Mouse (Mus musculus): ENCODE results near the gene Adat1.

Gene Adat1

GRCm38 (mm10) chr8:111992013-111992702, at the start of gene Adat1:
TSS of gene Adat1 (minus strand) at chr8:111992302.
- DNase-seq (ENCODE audit: low read depth, low spot score): peak; percentile 88

GRCm38 (mm10) chr8:112037521-112037920, 45.4 kb upstream of the Adat1 start:
- no peak for DNase-seq (ENCODE audit: low read depth, low spot score)

GRCm38 (mm10) chr8:112034603-112035002, 42.5 kb upstream of the Adat1 start:
- DNase-seq (ENCODE audit: low read depth, low spot score): peak; percentile 74

GRCm38 (mm10) chr8:112033071-112033470, 41.0 kb upstream of the Adat1 start:
- no peak for DNase-seq (ENCODE audit: low read depth, low spot score)

- no peak for DNase-seq (ENCODE audit: low read depth, low spot score)
Observed at GRCm38 (mm10) chr8:112030663-112031062, 38.6 kb upstream of the Adat1 start.

GRCm38 (mm10) chr8:112029455-112029854, 37.4 kb upstream of the Adat1 start:
- no peak for DNase-seq (ENCODE audit: low read depth, low spot score)

GRCm38 (mm10) chr8:112014936-112015335, 22.8 kb upstream of the Adat1 start, which contains the start of gene Gm6793:
TSS of gene Gm6793 (minus strand) at chr8:112015036.
- DNase-seq (ENCODE audit: low read depth, low spot score): no peak

DNA sequence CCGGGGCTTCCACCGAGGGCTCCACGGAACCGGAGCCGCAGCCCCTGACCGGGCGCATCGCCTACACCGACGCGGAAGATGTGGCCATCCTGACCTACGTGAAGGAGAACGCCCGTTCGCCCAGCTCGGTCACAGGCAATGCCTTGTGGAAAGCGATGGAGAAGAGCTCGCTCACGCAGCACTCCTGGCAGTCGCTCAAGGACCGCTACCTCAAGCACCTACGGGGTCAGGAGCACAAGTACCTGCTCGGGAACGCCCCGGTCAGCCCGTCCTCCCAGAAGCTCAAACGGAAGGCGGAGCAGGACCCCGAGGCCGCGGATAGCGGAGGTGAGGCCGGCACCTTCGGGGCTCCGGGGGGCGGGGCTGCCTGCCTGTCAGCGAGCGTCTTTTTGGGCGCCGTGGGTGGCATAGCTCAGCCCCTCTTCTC, 19.7 kb upstream of the Adat1 start:
- DNase-seq (ENCODE audit: low read depth, low spot score): peak; percentile 82

DNA sequence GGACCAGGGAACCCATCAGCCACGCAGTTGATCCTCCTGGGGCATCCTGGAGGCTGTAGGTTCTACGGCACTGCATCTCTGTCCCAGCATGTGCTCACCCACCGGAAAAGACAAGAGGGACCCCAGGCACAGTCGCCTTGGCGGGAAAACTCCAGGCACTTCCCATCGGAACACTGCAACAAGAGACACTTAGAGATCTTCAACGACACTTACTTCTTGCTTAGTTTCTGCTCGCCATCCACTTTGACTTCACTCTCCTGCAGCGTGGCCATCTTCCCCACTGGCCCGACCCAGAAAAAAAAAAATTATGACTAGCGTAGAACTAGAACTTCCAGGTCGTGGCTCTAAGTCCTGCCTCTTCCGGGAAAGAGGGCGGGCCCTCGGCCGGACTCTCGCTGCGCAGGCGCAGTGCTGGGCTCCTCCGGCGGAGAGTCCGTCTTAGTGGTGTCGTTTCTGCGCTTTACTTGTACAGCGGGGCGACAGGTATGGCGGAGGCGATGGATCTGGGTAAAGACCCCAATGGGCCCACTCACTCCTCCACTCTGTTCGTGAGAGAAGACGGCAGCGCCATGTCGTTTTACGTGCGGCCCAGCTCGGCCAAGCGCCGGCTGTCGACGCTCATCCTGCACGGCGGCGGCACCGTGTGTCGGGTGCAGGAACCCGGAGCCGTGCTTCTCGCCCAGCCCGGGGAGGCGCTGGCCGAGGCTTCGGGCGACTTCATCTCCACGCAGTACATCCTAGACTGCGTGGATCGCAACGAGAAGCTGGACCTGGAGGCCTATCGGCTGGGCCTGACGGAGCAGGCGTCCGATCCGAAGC, 19.1 kb upstream of the Adat1 start, which contains the start of the genes Kars and Terf2ip:
Gene Kars (minus strand): TSS at position 327 of the 819 bp plus-strand sequence.
Gene Terf2ip (plus strand): TSS at position 402 of the 819 bp plus-strand sequence.
- peak; percentile 96 for DNase-seq (ENCODE audit: low read depth, low spot score)

- DNase-seq (ENCODE audit: low read depth, low spot score): peak; percentile 48
Observed at GRCm38 (mm10) chr8:112009558-112009957, 17.5 kb upstream of the Adat1 start.

DNA sequence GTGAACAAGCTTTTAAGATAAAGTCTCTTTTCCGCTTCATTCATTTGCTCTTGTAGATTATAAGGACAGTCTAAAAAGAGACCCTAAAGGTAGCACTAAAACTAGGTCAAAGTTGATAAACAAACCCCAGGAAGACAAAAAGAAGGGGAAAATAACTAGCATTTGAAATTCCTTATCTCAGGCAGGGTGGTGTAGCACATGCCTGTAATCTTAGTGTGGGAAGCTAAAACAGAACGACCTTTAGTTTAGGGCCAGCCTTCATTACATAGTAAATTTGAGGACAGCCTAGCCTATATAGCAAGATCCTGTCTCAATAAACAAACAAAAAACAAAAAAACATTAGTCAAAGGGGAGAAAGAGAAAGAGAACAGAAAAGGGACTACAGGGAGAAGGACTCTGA, 15.6 kb upstream of the Adat1 start:
- DNase-seq (ENCODE audit: low read depth, low spot score): no peak

DNA sequence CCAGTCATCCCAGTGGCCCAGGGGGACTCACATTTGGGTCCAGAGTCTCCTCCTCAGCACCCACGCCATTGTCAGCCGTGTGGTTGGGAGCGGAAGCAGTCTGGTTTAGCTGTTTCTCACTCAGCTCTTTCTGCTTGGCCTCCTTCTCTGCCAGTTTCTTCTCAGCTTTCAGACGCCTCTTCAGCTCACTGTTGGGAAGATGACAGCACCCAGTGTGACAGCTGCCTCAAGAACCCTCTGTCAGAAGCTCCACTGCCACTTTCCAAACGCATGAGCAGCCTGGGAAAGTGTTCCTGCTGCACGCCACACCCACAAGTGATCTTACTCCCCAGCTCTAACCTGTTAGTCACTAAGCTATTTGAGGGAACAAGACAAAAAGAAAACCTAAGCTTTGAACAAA, 13.5 kb upstream of the Adat1 start:
- no peak for DNase-seq (ENCODE audit: low read depth, low spot score)

DNA sequence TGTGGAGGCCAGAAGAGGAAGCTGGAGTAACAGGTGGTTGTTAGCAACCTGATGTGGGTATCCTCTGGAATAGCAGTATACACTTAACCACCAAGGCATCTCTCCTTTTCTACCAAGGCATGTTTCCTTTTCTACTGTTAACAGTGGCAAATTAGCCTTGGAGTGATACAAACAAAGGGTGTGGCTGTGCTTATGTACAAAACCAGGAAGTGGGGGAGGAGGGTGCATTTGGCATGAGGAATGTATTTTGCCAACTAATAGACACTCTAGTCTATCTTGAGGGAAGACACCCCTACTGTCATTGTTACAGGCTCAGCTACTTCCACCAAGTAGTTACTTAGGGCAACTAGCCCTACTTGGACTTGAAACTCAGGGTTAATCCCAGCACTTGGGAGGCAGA, 12.7 kb upstream of the Adat1 start:
- no peak for DNase-seq (ENCODE audit: low read depth, low spot score)

DNA sequence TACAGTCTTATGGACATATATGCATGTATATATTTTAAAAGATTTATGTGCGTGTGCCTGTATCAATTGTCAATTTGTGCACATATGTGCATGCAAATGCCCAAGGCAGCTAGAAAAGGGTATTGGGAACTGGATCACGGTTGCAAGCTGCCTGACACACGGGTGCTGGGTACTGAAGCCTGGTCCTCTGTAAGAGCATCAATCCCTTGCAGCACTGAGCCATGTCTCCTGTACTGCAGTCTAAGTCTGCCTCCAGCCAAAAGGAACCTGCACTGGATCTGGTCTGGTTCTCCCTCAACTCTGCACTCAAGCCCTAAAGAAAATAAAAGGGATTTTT, 569 bp upstream of the Adat1 start:
- DNase-seq (ENCODE audit: low read depth, low spot score): no peak

GRCm38 (mm10) chr8:111991278-111991677, 824 bp downstream of the Adat1 start:
- peak; percentile 37 for DNase-seq (ENCODE audit: low read depth, low spot score)

DNA sequence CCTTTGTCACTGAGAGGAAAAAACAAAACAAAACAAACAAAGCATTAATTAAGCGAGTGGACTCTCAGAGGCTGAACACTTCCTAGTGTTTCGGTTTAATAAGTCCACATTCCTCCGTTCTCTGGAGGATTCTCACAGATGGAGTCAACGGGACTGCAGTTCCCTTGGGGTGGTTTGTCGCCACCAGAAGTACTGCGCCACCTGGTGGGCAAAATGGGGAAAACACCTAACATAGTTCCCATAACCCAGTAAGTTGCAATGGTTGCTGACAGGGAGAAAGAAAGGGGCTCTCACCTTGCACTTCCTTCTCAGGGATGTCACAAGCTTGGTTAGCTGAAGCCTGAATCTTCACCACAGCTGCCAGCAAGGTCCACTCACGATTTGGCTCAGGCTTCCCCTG, 2.2 kb downstream of the Adat1 start:
- DNase-seq (ENCODE audit: low read depth, low spot score): peak; percentile 85

DNA sequence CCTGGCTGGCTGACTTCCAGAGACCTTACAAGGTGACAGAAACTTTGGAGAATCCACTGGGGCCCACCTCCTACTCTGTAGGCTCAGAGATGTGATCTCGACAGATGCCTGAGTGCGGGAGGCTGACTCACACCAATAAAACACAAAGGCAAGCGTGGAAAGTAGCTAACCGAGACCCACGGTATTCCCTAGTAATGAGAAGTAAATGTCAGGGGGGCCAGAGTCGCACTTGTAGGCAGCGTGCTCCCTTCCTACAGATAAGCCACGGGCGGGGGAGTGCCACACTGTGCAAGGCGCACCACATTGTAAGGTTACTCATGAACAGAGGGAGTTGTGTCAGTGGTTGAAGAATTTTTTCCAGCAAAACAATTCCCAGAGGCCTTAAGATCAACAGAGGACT, 7.6 kb downstream of the Adat1 start:
- DNase-seq (ENCODE audit: low read depth, low spot score): no peak

- DNase-seq (ENCODE audit: low read depth, low spot score): peak; percentile 20
Observed at GRCm38 (mm10) chr8:111982116-111982515, 10.0 kb downstream of the Adat1 start.

DNA sequence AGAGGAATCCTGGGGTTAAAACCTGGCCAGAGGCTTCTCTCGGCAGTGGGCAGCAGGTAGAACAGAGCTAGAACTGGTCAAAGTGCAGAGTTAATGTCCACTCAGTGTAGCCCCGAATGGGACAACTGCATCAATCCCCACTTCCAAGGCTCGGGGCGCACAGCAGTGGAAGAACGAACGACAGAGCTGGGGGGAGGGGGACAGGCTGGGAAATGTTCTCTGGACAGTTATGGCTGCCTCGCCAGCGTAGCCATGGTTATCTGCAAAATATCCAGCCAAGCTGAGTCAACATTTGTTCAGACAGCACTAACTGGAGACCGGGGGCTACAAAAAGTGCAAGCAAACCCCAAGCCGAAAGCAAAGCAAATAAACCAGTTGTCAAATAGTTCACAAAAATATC, 14.0 kb downstream of the Adat1 start:
- DNase-seq (ENCODE audit: low read depth, low spot score): no peak

- DNase-seq (ENCODE audit: low read depth, low spot score): no peak
Observed at GRCm38 (mm10) chr8:111976326-111976725, 15.8 kb downstream of the Adat1 start.

DNA sequence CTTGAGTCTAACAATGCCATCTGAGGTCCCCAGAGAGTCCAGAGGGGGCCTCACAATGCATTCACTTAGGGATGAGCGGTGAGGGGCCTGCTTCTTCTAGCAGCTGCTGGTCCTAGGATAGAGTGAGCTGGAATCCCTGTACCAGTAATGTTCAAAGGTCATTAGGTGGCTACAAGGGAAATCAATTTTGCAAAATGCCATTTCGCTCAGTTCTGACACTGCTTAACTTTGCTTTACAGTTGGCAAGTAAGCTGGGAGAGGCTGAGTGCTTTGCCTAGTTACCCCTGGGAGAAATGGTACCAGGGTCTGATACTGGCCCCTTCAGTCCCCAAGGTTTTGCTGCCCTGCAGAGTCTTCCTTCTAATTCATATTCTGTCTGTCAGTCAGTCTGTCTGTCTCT, 16.4 kb downstream of the Adat1 start:
- DNase-seq (ENCODE audit: low read depth, low spot score): no peak

GRCm38 (mm10) chr8:111974138-111974537, 18.0 kb downstream of the Adat1 start:
- DNase-seq (ENCODE audit: low read depth, low spot score): no peak

- DNase-seq (ENCODE audit: low read depth, low spot score): no peak
Observed at GRCm38 (mm10) chr8:111968991-111969390, 23.1 kb downstream of the Adat1 start.
